Mouse (Mus musculus): ENCODE measurements at regions not wholly inside any gene's neighbourhood (a gene's known extent, or its start where the extent isn't known, plus 50 kb on each side); places are given as distances from the start of the nearest gene placed in this dataset.

DNA sequence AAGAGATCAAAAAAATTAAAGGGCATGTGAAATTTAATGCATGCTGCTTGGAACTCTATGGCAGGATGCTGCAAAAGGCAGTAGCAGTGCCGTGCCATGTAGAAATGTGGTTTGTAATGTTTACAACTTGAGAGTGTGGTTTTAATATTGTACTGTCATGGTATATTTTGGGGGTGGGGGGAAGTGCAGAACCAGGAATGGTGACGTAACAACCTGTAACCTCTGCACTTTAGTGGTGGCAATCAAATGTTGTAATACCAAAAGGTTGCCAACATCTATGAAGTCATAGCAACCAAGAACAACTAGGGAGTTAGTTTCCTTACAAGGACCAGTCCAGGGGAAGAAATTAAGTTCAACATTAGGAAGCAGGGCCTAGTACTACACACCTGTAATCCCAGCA lies 198.1 kb upstream of the Tbl1xr1 start:
- no peaks in the 10 kb centered on the region for H3K9me3 ChIP-seq
- no peaks in the 10 kb centered on the region for H3K4me1 ChIP-seq
- WGBS: 88% methylated on average over 2 of the region's 2 CpGs
- H3K9ac ChIP-seq (replicated peaks): no peak overlapping the region
- H3K4me3 ChIP-seq: no peak overlapping the region
- H3K27me3 ChIP-seq: no peaks in the 10 kb centered on the region
- H3K27ac ChIP-seq (replicated peaks): no peak overlapping the region
- no peak overlapping the region for H3K4me2 ChIP-seq (replicated peaks)
- H3K36me3 ChIP-seq: no peaks in the 10 kb centered on the region
- ATAC-seq (ENCODE audit: low FRiP score, low read depth): no peak

DNA sequence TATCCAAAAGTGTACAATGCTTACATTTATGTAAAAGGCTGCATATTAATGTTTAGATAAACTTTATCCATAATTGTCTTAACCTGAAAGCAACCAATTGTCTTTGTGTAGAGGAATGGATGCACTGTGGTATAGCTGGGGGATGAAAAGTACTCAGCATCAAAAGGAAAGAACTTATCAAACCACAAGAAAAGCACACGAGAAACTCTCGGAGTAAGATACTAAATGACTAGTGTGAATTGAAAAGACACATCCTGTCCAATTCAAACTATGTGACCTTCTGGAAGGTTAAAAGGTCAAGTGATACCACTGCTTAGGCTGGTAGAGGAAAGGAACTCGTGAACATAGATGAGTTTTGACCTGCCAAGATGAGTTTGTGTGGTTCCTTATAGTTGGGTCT lies 192.2 kb upstream of the Tbl1xr1 start:
- H3K4me2 ChIP-seq (replicated peaks): no peak overlapping the region
- H3K4me1 ChIP-seq: no peaks in the 10 kb centered on the region
- H3K4me3 ChIP-seq: no peak overlapping the region
- H3K27ac ChIP-seq (replicated peaks): no peak overlapping the region
- H3K27me3 ChIP-seq: no peaks in the 10 kb centered on the region
- no peaks in the 10 kb centered on the region for H3K36me3 ChIP-seq
- no peak overlapping the region for H3K9ac ChIP-seq (replicated peaks)
- no peak for ATAC-seq (ENCODE audit: low FRiP score, low read depth)
- 87% methylated on average over 3 of the region's 3 CpGs for WGBS
- H3K9me3 ChIP-seq: no peaks in the 10 kb centered on the region

DNA sequence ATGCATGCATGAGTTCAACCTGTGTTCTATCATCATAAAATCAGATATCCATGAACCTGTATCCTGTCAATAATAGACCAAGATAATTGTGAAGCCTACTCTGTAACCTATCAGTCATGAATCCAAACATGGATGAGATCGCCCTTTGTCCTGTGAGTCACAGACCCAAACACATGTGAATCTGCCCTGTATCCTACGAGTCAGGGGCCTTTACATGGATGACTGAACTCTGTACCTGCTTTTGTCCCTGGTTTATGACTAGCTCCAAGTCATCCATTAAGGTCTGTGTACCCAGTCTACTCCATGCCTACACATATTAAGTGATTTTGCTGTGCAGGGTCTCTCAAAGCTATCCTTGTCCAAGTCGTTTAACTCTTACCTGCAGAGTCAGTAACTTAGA lies 187.7 kb upstream of the Tbl1xr1 start:
- no peaks in the 10 kb centered on the region for H3K27me3 ChIP-seq
- no peak overlapping the region for H3K27ac ChIP-seq (replicated peaks)
- H3K9me3 ChIP-seq: no peaks in the 10 kb centered on the region
- ATAC-seq (ENCODE audit: low FRiP score, low read depth): no peak
- H3K4me2 ChIP-seq (replicated peaks): no peak overlapping the region
- no peaks in the 10 kb centered on the region for H3K36me3 ChIP-seq
- H3K9ac ChIP-seq (replicated peaks): no peak overlapping the region
- peaks cover 12% of the 10 kb centered on the region for H3K4me1 ChIP-seq
- WGBS: 86% methylated on average over 3 of the region's 3 CpGs
- H3K4me3 ChIP-seq: no peak overlapping the region

GRCm38 (mm10) chr3:21891819-21892480 lies 184.5 kb upstream of the Tbl1xr1 start:
- H3K9ac ChIP-seq (replicated peaks): no peak overlapping the region
- no peak overlapping the region for H3K4me3 ChIP-seq
- H3K9me3 ChIP-seq: no peaks in the 10 kb centered on the region
- 8% methylated on average over 7 of the region's 7 CpGs for WGBS
- no peaks in the 10 kb centered on the region for H3K36me3 ChIP-seq
- H3K27me3 ChIP-seq: no peaks in the 10 kb centered on the region
- ATAC-seq (ENCODE audit: low FRiP score, low read depth): peak; percentile 86
- peak overlapping the region; percentile 76 for H3K27ac ChIP-seq (replicated peaks)
- peak overlapping the region; percentile 23 for H3K4me2 ChIP-seq (replicated peaks)
- H3K4me1 ChIP-seq: peaks cover 12% of the 10 kb centered on the region

GRCm38 (mm10) chr3:21892864-21893404 lies 183.5 kb upstream of the Tbl1xr1 start:
- Histone ChIP-seq H3K4me3 (no peak overlapping the region), H3K4me1 (peaks cover 12% of the 10 kb centered on the region), H3K27ac (replicated peaks) (peak overlapping the region; percentile 63), H3K9me3 (no peaks in the 10 kb centered on the region), H3K27me3 (no peaks in the 10 kb centered on the region), H3K4me2 (replicated peaks) (peak overlapping the region; percentile 19; the same call in 1 of the 2 replicates), H3K9ac (replicated peaks) (no peak overlapping the region), H3K36me3 (no peaks in the 10 kb centered on the region)
- peak; percentile 55 for ATAC-seq (ENCODE audit: low FRiP score, low read depth)
- WGBS: 22% methylated on average over 8 of the region's 8 CpGs

- Histone ChIP-seq H3K4me2 (replicated peaks) (no peak overlapping the region), H3K36me3 (no peaks in the 10 kb centered on the region), H3K4me3 (no peak overlapping the region), H3K27ac (replicated peaks) (no peak overlapping the region), H3K4me1 (peaks cover 12% of the 10 kb centered on the region), H3K27me3 (no peaks in the 10 kb centered on the region), H3K9me3 (no peaks in the 10 kb centered on the region), H3K9ac (replicated peaks) (no peak overlapping the region)
- WGBS: 86% methylated on average over 2 of the region's 2 CpGs
- ATAC-seq (ENCODE audit: low FRiP score, low read depth): no peak
Measured at GRCm38 (mm10) chr3:21895551-21895950, 180.9 kb upstream of the Tbl1xr1 start.

DNA sequence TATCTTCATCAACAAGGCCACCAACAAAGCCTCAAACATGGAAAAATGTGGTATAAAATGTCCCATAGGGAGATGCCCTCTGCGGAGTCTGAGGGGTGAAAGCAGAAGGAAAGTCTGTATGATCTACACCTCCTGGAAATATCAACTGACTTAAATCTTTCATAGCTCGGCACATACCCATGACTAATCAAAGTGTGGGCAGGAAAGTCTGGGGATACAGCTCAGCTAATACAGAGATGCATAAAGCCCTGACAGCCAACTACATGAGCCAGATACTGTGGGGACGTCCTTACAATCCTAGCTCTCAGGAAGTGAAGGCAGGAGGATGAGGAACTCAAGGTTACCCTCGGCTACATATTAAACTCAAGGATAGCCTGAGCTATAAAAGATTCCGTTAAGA lies 178.2 kb upstream of the Tbl1xr1 start:
- Histone ChIP-seq H3K9me3 (no peaks in the 10 kb centered on the region), H3K27ac (replicated peaks) (no peak overlapping the region), H3K36me3 (no peaks in the 10 kb centered on the region), H3K4me3 (no peak overlapping the region), H3K27me3 (no peaks in the 10 kb centered on the region), H3K4me2 (replicated peaks) (no peak overlapping the region), H3K4me1 (peaks cover under 1% of the 10 kb centered on the region), H3K9ac (replicated peaks) (no peak overlapping the region)
- ATAC-seq (ENCODE audit: low FRiP score, low read depth): no peak
- 80% methylated on average over 5 of the region's 5 CpGs for WGBS

- Histone ChIP-seq H3K27ac (replicated peaks) (no peak overlapping the region), H3K36me3 (no peaks in the 10 kb centered on the region), H3K9ac (replicated peaks) (no peak overlapping the region), H3K4me2 (replicated peaks) (no peak overlapping the region), H3K9me3 (no peaks in the 10 kb centered on the region), H3K27me3 (no peaks in the 10 kb centered on the region), H3K4me3 (no peak overlapping the region), H3K4me1 (no peaks in the 10 kb centered on the region)
- no peak for ATAC-seq (ENCODE audit: low FRiP score, low read depth)
- WGBS: 66% methylated on average over 2 of the region's 2 CpGs
Measured at GRCm38 (mm10) chr3:21905384-21906073, 170.9 kb upstream of the Tbl1xr1 start.

DNA sequence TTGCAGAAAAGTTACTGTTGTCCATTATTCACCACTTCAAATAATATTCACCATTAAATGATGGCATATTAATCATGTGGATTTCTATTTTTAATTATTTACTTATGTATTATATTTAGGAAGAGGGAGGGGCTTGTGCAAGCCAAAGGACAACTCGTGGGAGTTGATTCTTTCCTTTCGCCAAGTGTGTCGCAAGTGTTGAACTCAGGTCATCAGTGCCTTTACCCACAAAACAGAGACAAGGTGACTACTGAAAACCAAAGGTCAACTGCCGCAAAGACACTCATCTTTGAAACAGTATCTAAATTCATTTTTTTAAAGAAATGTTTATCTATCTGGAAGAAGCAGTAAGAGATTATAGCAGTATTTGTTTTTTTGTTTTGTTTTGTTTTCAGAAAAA lies 167.6 kb upstream of the Tbl1xr1 start:
- Histone ChIP-seq H3K27ac (replicated peaks) (no peak overlapping the region), H3K4me3 (no peak overlapping the region), H3K4me2 (replicated peaks) (no peak overlapping the region), H3K36me3 (no peaks in the 10 kb centered on the region), H3K4me1 (no peaks in the 10 kb centered on the region), H3K9ac (replicated peaks) (no peak overlapping the region), H3K9me3 (no peaks in the 10 kb centered on the region), H3K27me3 (no peaks in the 10 kb centered on the region)
- WGBS: 93% methylated on average over 4 of the region's 4 CpGs
- ATAC-seq (ENCODE audit: low FRiP score, low read depth): no peak

- no peak for ATAC-seq (ENCODE audit: low FRiP score, low read depth)
- Histone ChIP-seq H3K27ac (replicated peaks) (no peak overlapping the region), H3K4me3 (no peak overlapping the region), H3K9me3 (no peaks in the 10 kb centered on the region), H3K4me2 (replicated peaks) (no peak overlapping the region), H3K9ac (replicated peaks) (no peak overlapping the region), H3K36me3 (no peaks in the 10 kb centered on the region), H3K27me3 (no peaks in the 10 kb centered on the region), H3K4me1 (no peaks in the 10 kb centered on the region)
- WGBS: 59% methylated on average over 1 of the region's 1 CpGs
Measured at GRCm38 (mm10) chr3:21910080-21910479, 166.4 kb upstream of the Tbl1xr1 start.

GRCm38 (mm10) chr3:21911071-21911470 lies 165.4 kb upstream of the Tbl1xr1 start:
- H3K36me3 ChIP-seq: no peaks in the 10 kb centered on the region
- H3K9me3 ChIP-seq: no peaks in the 10 kb centered on the region
- H3K4me3 ChIP-seq: no peak overlapping the region
- no peak overlapping the region for H3K9ac ChIP-seq (replicated peaks)
- H3K27me3 ChIP-seq: no peaks in the 10 kb centered on the region
- no peak overlapping the region for H3K4me2 ChIP-seq (replicated peaks)
- no peak overlapping the region for H3K27ac ChIP-seq (replicated peaks)
- no peaks in the 10 kb centered on the region for H3K4me1 ChIP-seq
- ATAC-seq (ENCODE audit: low FRiP score, low read depth): no peak

DNA sequence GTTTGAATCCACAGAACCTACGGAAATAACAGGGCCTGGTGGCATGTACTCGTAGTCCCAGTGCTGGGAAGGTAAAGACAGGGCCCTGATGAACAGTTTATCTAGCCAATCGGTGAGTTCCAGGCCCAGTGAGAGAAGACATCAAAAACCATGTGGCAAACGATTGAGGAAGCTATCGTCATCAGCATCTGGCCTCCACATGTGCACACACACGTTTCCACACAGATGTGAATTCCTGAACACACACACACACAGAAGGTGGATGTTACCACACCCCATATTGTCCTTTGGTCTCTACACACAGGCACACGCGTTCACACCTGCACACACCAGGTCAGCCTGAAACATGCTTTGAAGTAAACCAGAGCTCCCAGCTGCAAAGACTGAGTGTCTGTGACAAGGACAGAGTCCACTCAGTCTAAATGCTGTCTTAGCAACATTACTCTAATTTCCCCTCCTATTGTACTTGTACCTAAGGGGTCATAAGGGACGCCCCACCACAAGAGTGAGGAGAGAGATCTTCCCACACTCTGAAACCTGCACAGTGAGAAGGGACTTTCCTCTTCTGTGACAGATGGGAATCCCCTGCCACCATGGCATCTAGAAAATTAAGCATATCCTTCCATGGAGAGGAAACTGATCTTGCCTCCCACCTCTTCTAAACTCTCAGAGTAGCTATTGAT lies 159.1 kb upstream of the Tbl1xr1 start:
- Histone ChIP-seq H3K27me3 (no peaks in the 10 kb centered on the region), H3K9me3 (no peaks in the 10 kb centered on the region), H3K4me3 (no peak overlapping the region), H3K9ac (replicated peaks) (no peak overlapping the region), H3K4me2 (replicated peaks) (no peak overlapping the region), H3K4me1 (no peaks in the 10 kb centered on the region), H3K27ac (replicated peaks) (no peak overlapping the region), H3K36me3 (no peaks in the 10 kb centered on the region)
- WGBS: 91% methylated on average over 9 of the region's 9 CpGs
- no peak for ATAC-seq (ENCODE audit: low FRiP score, low read depth)
